Mouse (Mus musculus): ENCODE data around the gene Cdv3. TPM values are rescaled to one million over a fixed set of nuclear protein-coding genes. Genes with fewer than 3 reads are reported as not detected.

Gene Cdv3
- 139 and 144 TPM in 2 replicates for polyA plus RNA-seq (2014; fragmentation: Nextera tagmentation; extraction: Ambion mirVana)

GRCm38 (mm10) chr9:103365290-103366247 lies at the start of gene Cdv3:
TSS of gene Cdv3 (minus strand) at chr9:103365840.
- under 1% methylated on average over 70 of the region's 95 CpGs for WGBS
- H3K27ac ChIP-seq (ENCODE audit: low read depth, low read length): peak within 1 kb of the TSS; percentile 94
- DNase-seq (ENCODE audit: low spot score, missing footprints): peak; percentile 100
- H3K9ac ChIP-seq (ENCODE audit: low read length): peak within 1 kb of the TSS; percentile 95
- peak within 1 kb of the TSS; percentile 87 for H3K4me3 ChIP-seq (ENCODE audit: low read depth, low read length)
- peak within 1 kb of the TSS; percentile 52 for H3K4me2 ChIP-seq
- H3K36me3 ChIP-seq (ENCODE audit: control insufficient read depth, insufficient read depth, low read length): no peaks in the 10 kb centered on the region; the same call in 1 of the 2 replicates
- no peaks in the 10 kb centered on the region for H3K9me3 ChIP-seq (ENCODE audit: control insufficient read depth, low read length)
- peaks cover 13% of the 10 kb centered on the region for H3K4me1 ChIP-seq (ENCODE audit: control insufficient read depth, insufficient read depth, low read length)
- H3K27me3 ChIP-seq (ENCODE audit: control insufficient read depth, insufficient read depth, low read length): no peaks in the 10 kb centered on the region
- ATAC-seq (ENCODE audit: low FRiP score): peak; percentile 97

- Histone ChIP-seq H3K4me1 (ENCODE audit: control insufficient read depth, insufficient read depth, low read length) (peaks cover 5% of the 10 kb centered on the region; the same call in 1 of the 2 replicates), H3K9me3 (ENCODE audit: control insufficient read depth, low read length) (no peaks in the 10 kb centered on the region), H3K36me3 (ENCODE audit: control insufficient read depth, insufficient read depth, low read length) (no peaks in the 10 kb centered on the region), H3K4me3 (ENCODE audit: low read depth, low read length) (no peak overlapping the region), H3K27ac (ENCODE audit: low read depth, low read length) (no peak overlapping the region), H3K9ac (ENCODE audit: low read length) (no peak overlapping the region), H3K27me3 (ENCODE audit: control insufficient read depth, insufficient read depth, low read length) (no peaks in the 10 kb centered on the region), H3K4me2 (no peak overlapping the region)
- WGBS: 50% methylated on average over 9 of the region's 9 CpGs
- ATAC-seq (ENCODE audit: low FRiP score) (no peak), DNase-seq (ENCODE audit: low spot score, missing footprints) (no peak)
Measured at GRCm38 (mm10) chr9:103413457-103413856, 47.8 kb upstream of the Cdv3 start.

- Histone ChIP-seq H3K4me2 (no peak overlapping the region), H3K27me3 (ENCODE audit: control insufficient read depth, insufficient read depth, low read length) (no peaks in the 10 kb centered on the region), H3K9me3 (ENCODE audit: control insufficient read depth, low read length) (no peaks in the 10 kb centered on the region), H3K4me3 (ENCODE audit: low read depth, low read length) (no peak overlapping the region), H3K27ac (ENCODE audit: low read depth, low read length) (no peak overlapping the region), H3K9ac (ENCODE audit: low read length) (no peak overlapping the region), H3K36me3 (ENCODE audit: control insufficient read depth, insufficient read depth, low read length) (no peaks in the 10 kb centered on the region), H3K4me1 (ENCODE audit: control insufficient read depth, insufficient read depth, low read length) (peaks cover 4% of the 10 kb centered on the region; the same call in 1 of the 2 replicates)
- ATAC-seq (ENCODE audit: low FRiP score) (no peak), DNase-seq (ENCODE audit: low spot score, missing footprints) (no peak)
- 91% methylated on average over 2 of the region's 2 CpGs for WGBS
Measured at GRCm38 (mm10) chr9:103409119-103409518, 43.5 kb upstream of the Cdv3 start.

GRCm38 (mm10) chr9:103408136-103408777 lies 42.6 kb upstream of the Cdv3 start:
- Histone ChIP-seq H3K27ac (ENCODE audit: low read depth, low read length) (no peak overlapping the region), H3K4me2 (no peak overlapping the region), H3K9me3 (ENCODE audit: control insufficient read depth, low read length) (no peaks in the 10 kb centered on the region), H3K4me1 (ENCODE audit: control insufficient read depth, insufficient read depth, low read length) (no peaks in the 10 kb centered on the region), H3K27me3 (ENCODE audit: control insufficient read depth, insufficient read depth, low read length) (no peaks in the 10 kb centered on the region), H3K9ac (ENCODE audit: low read length) (no peak overlapping the region), H3K4me3 (ENCODE audit: low read depth, low read length) (no peak overlapping the region), H3K36me3 (ENCODE audit: control insufficient read depth, insufficient read depth, low read length) (no peaks in the 10 kb centered on the region)
- ATAC-seq (ENCODE audit: low FRiP score) (no peak), DNase-seq (ENCODE audit: low spot score, missing footprints) (no peak)
- 73% methylated on average over 4 of the region's 4 CpGs for WGBS

- no peaks in the 10 kb centered on the region for H3K36me3 ChIP-seq (ENCODE audit: control insufficient read depth, insufficient read depth, low read length)
Measured at GRCm38 (mm10) chr9:103403331-103403973, 37.8 kb upstream of the Cdv3 start.

GRCm38 (mm10) chr9:103398509-103399157 lies 33.0 kb upstream of the Cdv3 start:
- DNase-seq (ENCODE audit: low spot score, missing footprints) (no peak), ATAC-seq (ENCODE audit: low FRiP score) (no peak)
- Histone ChIP-seq H3K4me1 (ENCODE audit: control insufficient read depth, insufficient read depth, low read length) (no peaks in the 10 kb centered on the region), H3K27ac (ENCODE audit: low read depth, low read length) (no peak overlapping the region), H3K4me2 (no peak overlapping the region), H3K9ac (ENCODE audit: low read length) (no peak overlapping the region), H3K9me3 (ENCODE audit: control insufficient read depth, low read length) (no peaks in the 10 kb centered on the region), H3K36me3 (ENCODE audit: control insufficient read depth, insufficient read depth, low read length) (no peaks in the 10 kb centered on the region), H3K4me3 (ENCODE audit: low read depth, low read length) (no peak overlapping the region), H3K27me3 (ENCODE audit: control insufficient read depth, insufficient read depth, low read length) (no peaks in the 10 kb centered on the region)
- WGBS: 92% methylated on average over 21 of the region's 21 CpGs

More at GRCm38 (mm10) chr9:103403331-103403973, 37.8 kb upstream of the Cdv3 start:
- Histone ChIP-seq H3K9ac (ENCODE audit: low read length) (no peak overlapping the region), H3K4me3 (ENCODE audit: low read depth, low read length) (no peak overlapping the region), H3K4me2 (no peak overlapping the region), H3K27me3 (ENCODE audit: control insufficient read depth, insufficient read depth, low read length) (no peaks in the 10 kb centered on the region), H3K27ac (ENCODE audit: low read depth, low read length) (no peak overlapping the region), H3K9me3 (ENCODE audit: control insufficient read depth, low read length) (no peaks in the 10 kb centered on the region), H3K4me1 (ENCODE audit: control insufficient read depth, insufficient read depth, low read length) (no peaks in the 10 kb centered on the region)
- ATAC-seq (ENCODE audit: low FRiP score) (no peak), DNase-seq (ENCODE audit: low spot score, missing footprints) (no peak)
- 75% methylated on average over 4 of the region's 4 CpGs for WGBS

GRCm38 (mm10) chr9:103393256-103393655 lies 27.6 kb upstream of the Cdv3 start:
- Histone ChIP-seq H3K27ac (ENCODE audit: low read depth, low read length) (no peak overlapping the region), H3K27me3 (ENCODE audit: control insufficient read depth, insufficient read depth, low read length) (no peaks in the 10 kb centered on the region), H3K4me2 (no peak overlapping the region), H3K4me1 (ENCODE audit: control insufficient read depth, insufficient read depth, low read length) (no peaks in the 10 kb centered on the region), H3K4me3 (ENCODE audit: low read depth, low read length) (no peak overlapping the region), H3K9me3 (ENCODE audit: control insufficient read depth, low read length) (no peaks in the 10 kb centered on the region), H3K9ac (ENCODE audit: low read length) (no peak overlapping the region), H3K36me3 (ENCODE audit: control insufficient read depth, insufficient read depth, low read length) (no peaks in the 10 kb centered on the region)
- 91% methylated on average over 11 of the region's 11 CpGs for WGBS
- peak; percentile 59 for DNase-seq (ENCODE audit: low spot score, missing footprints)
- ATAC-seq (ENCODE audit: low FRiP score): no peak

GRCm38 (mm10) chr9:103391796-103392372 lies 26.2 kb upstream of the Cdv3 start:
- Histone ChIP-seq H3K27ac (ENCODE audit: low read depth, low read length) (no peak overlapping the region), H3K27me3 (ENCODE audit: control insufficient read depth, insufficient read depth, low read length) (no peaks in the 10 kb centered on the region), H3K9me3 (ENCODE audit: control insufficient read depth, low read length) (no peaks in the 10 kb centered on the region), H3K4me2 (no peak overlapping the region), H3K36me3 (ENCODE audit: control insufficient read depth, insufficient read depth, low read length) (no peaks in the 10 kb centered on the region), H3K9ac (ENCODE audit: low read length) (no peak overlapping the region), H3K4me3 (ENCODE audit: low read depth, low read length) (no peak overlapping the region), H3K4me1 (ENCODE audit: control insufficient read depth, insufficient read depth, low read length) (peaks cover 3% of the 10 kb centered on the region)
- ATAC-seq (ENCODE audit: low FRiP score): no peak
- peak; percentile 41 for DNase-seq (ENCODE audit: low spot score, missing footprints)
- WGBS: 81% methylated on average over 6 of the region's 6 CpGs

Data from midbrain, embryonic 11.5 days (tissue).